Mouse (Mus musculus) liver, adult 2 months (tissue): ENCODE measurements at regions not wholly inside any gene's neighbourhood (a gene's known extent, or its start where the extent isn't known, plus 50 kb on each side); places are given as distances from the start of the nearest gene placed in this dataset.
"Not testable (repeated sequence)": the region's sequence is repeated elsewhere in the genome, so short reads cannot be mapped to it uniquely, and the experiment has no call there.

Source experiments
- DNase-seq: peaks from one replicate; pipeline ENCODE4 v3.0.0-alpha.2; 2011; ENCODE audit warnings: low read depth, low spot score; ENCODE audit errors: extremely low read depth
- H3K27ac ChIP-seq: fragments of 200-500 bp; replicated peaks from 2 replicates; pipeline ENCODE4 v1.5.1; 2012; ENCODE audit warnings: low read depth, mild to moderate bottlenecking, control low read depth, inconsistent platforms, low read length; ENCODE audit not compliant: insufficient read depth
- H3K27me3 ChIP-seq: fragments of 200-500 bp; 2 replicates; pipeline ENCODE4 v1.6.1; 2012; ENCODE audit warnings: mild to moderate bottlenecking, moderate library complexity, low read length, inconsistent platforms; ENCODE audit not compliant: control insufficient read depth, insufficient read depth
- H3K36me3 ChIP-seq: fragments of 200-500 bp; 2 replicates; pipeline ENCODE4 v1.6.1; 2012; ENCODE audit warnings: low read length, inconsistent platforms; ENCODE audit not compliant: control insufficient read depth, insufficient read depth
- H3K4me1 ChIP-seq: fragments of 200-500 bp; 2 replicates; pipeline ENCODE4 v1.6.1; 2011; ENCODE audit warnings: low read length; ENCODE audit not compliant: control insufficient read depth, insufficient read depth
- H3K4me3 ChIP-seq: fragments of 200-500 bp; 2 replicates; pipeline ENCODE4 v1.5.1; 2011; ENCODE audit warnings: low read depth, mild to moderate bottlenecking, control low read depth, low read length, moderate library complexity; ENCODE audit not compliant: insufficient read depth
- H3K79me2 ChIP-seq: fragments of 200-500 bp; 2 replicates; pipeline ENCODE4 v1.6.1; 2012; ENCODE audit warnings: inconsistent platforms, mild to moderate bottlenecking, low read length, moderate library complexity; ENCODE audit not compliant: control insufficient read depth, insufficient read depth
- H3K9ac ChIP-seq: fragments of 200-500 bp; 2 replicates; pipeline ENCODE4 v1.6.1; 2012; ENCODE audit warnings: low read depth, mild to moderate bottlenecking, control low read depth, inconsistent platforms, low read length
- CTCF ChIP-seq: fragments of 200-500 bp; IDR thresholded peaks from 2 replicates; pipeline ENCODE4 v1.5.1; 2011; ENCODE audit warnings: low read depth, low read length, control low read depth
- POLR2A ChIP-seq: fragments of 200-500 bp; IDR thresholded peaks from 2 replicates; pipeline ENCODE4 v1.6.1; 2011; ENCODE audit warnings: low read length, control low read depth; ENCODE audit not compliant: insufficient read depth; ENCODE audit errors: extremely low read depth
- WGBS: fragments of 180-500 bp; shearing (Covaris S2); methylation state at CpG from one replicate; pipeline ENCODE4 v1.1.7; 2018; 5-methylcytosine and 5-hydroxymethylcytosine counted together

GRCm38 (mm10) chr1:136680173-136680572 lies 55.5 kb downstream of the Zfp281 start:
- H3K9ac ChIP-seq = no peak overlapping the region
- no peaks in the 10 kb centered on the region for H3K79me2 ChIP-seq
- 93% methylated on average over 3 of the region's 3 CpGs for WGBS
- H3K27me3 ChIP-seq = no peaks in the 10 kb centered on the region
- no peak for DNase-seq
- H3K4me1 ChIP-seq = peaks cover 10% of the 10 kb centered on the region
- H3K27ac ChIP-seq = no peak overlapping the region
- H3K4me3 ChIP-seq = no peak overlapping the region
- TF ChIP-seq POLR2A (no peak), CTCF (no peak)
- H3K36me3 ChIP-seq = no peaks in the 10 kb centered on the region

- not testable (repeated sequence) for H3K27ac ChIP-seq, H3K27me3 ChIP-seq, H3K79me2 ChIP-seq, H3K36me3 ChIP-seq, H3K9ac ChIP-seq, H3K4me3 ChIP-seq
- peak; percentile 50 for DNase-seq
- WGBS = 22% methylated on average over 10 of the region's 10 CpGs
- H3K4me1 ChIP-seq = peaks cover 12% of the 10 kb centered on the region
Measured at GRCm38 (mm10) chr1:136682311-136682710, 57.6 kb downstream of the Zfp281 start.

GRCm38 (mm10) chr1:136683061-136683531 lies 58.4 kb downstream of the Zfp281 start:
- peak; percentile 72 for DNase-seq
- H3K36me3 ChIP-seq = no peaks in the 10 kb centered on the region
- 10% methylated on average over 3 of the region's 3 CpGs for WGBS
- H3K79me2 ChIP-seq = no peaks in the 10 kb centered on the region
- H3K27me3 ChIP-seq = no peaks in the 10 kb centered on the region
- no peak overlapping the region for H3K9ac ChIP-seq
- H3K4me3 ChIP-seq = no peak overlapping the region
- TF ChIP-seq CTCF = no peak
- TF ChIP-seq POLR2A = no peak
- H3K27ac ChIP-seq = peak overlapping the region; percentile 38
- H3K4me1 ChIP-seq = peaks cover 12% of the 10 kb centered on the region

- Histone ChIP-seq H3K27ac (peak overlapping the region; percentile 38), H3K9ac (peak overlapping the region; percentile 34; the same call in 1 of the 2 replicates), H3K4me3 (no peak overlapping the region), H3K27me3 (no peaks in the 10 kb centered on the region), H3K4me1 (peaks cover 12% of the 10 kb centered on the region), H3K36me3 (no peaks in the 10 kb centered on the region), H3K79me2 (no peaks in the 10 kb centered on the region)
- TF ChIP-seq CTCF = no peak
- TF ChIP-seq POLR2A = no peak
- WGBS = 42% methylated on average over 10 of the region's 10 CpGs
- peak; percentile 39 for DNase-seq
Measured at GRCm38 (mm10) chr1:136683561-136684131, 58.9 kb downstream of the Zfp281 start.

- Histone ChIP-seq H3K36me3 (no peaks in the 10 kb centered on the region), H3K79me2 (no peaks in the 10 kb centered on the region), H3K27ac (no peak overlapping the region), H3K4me3 (no peak overlapping the region), H3K9ac (no peak overlapping the region), H3K4me1 (peaks cover 10% of the 10 kb centered on the region; the same call in 1 of the 2 replicates), H3K27me3 (no peaks in the 10 kb centered on the region)
- DNase-seq = no peak
- TF ChIP-seq CTCF = no peak
- TF ChIP-seq POLR2A = no peak
- 90% methylated on average over 5 of the region's 5 CpGs for WGBS
Measured at GRCm38 (mm10) chr1:136684481-136684880, 59.8 kb downstream of the Zfp281 start.
